Mouse (Mus musculus) liver, embryonic 14 days (tissue): ENCODE data around the gene Vmn2r68. TPM values are rescaled to one million over a fixed set of nuclear protein-coding genes. Genes with fewer than 3 reads are reported as not detected.

Experiments
- polyA plus RNA-seq: library from polyadenylated mRNA; depleted of rRNA; stranded (reverse); fragments of >200 nt; gene quantifications from 2 replicates; pipeline ENCODE4 v1.2.3, GENCODE M21; 2012; rRNA removed

Vmn2r68 gene
- not detected in 2 replicates for polyA plus RNA-seq

DNA sequence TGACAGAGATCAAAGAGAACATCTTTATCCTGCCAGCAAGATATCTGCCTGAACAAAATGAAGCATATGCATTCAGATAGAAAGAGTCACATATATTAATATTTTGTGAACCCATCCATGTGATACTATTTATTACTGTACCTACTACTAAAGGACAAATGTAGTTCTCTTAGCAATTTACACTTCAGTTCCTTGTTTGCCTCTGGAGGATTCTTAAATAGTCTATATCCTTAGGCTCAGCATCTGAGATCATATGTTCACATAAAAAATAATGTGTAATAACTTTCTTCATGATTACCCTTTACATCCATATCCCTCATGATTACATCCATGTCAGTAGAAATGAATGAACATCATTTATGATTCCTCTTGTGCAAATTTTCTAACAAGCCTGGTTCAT is at the start of gene Vmn2r68:
Gene Vmn2r68 (minus strand): TSS at position 101 of the 400 bp plus-strand sequence.

Other genes with a start within 250 kb of the Vmn2r68 start
- gene Vmn2r66, start 225.5 kb downstream of the Vmn2r68 start, polyA plus RNA-seq: not detected in 2 replicates
- not detected in 2 replicates for gene Vmn2r67, start 81.8 kb downstream of the Vmn2r68 start, polyA plus RNA-seq
- not detected in 2 replicates for gene Vmn2r69, start 178.1 kb upstream of the Vmn2r68 start, polyA plus RNA-seq